Mouse (Mus musculus): Measurements from ENCODE around the gene Chsy1. TPM values are rescaled to one million over a fixed set of nuclear protein-coding genes. Genes with fewer than 3 reads are reported as not detected.
"Not testable (repeated sequence)": the region's sequence is repeated elsewhere in the genome, so short reads cannot be mapped to it uniquely, and the experiment has no call there.

The Chsy1 gene
- total RNA-seq, 2 experiments from 2014 or later = 12.2 to 16.0 TPM

DNA sequence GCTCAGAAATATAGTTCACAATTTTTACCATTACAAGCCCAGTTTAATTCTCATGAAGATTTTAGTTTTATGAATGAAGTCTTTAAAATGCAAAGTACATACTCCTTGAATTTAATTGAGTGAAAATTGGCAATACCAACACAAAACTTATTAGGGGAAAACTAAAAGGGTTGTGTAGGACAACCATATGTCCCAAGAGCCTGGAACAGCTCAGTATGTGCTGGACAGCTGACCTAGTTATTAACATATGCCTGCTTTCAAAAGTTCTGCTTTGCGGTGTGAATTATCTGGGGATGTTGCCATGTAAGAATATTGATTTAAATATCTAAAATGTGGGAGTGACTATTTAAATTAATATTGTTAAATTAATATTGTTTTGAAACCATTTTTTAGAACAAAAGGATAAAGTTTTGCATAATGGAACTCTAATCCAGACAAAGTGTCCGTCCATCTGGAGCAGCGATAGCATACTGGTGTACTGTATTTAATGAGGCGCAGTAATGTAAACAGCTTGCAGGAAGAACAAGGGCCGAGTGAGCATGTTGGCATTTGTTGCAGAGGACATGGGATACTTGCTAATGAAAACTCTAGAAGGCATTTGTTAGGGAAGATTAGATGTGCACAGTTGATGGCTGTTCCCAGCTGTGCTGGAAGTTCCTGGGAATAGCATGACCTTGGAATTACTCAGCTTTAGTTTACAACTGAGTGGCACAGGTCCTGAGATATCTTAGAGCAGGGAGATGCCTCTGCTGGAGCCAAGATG lies 55.9 kb downstream of the Chsy1 start:
- DNase-seq = no peak
- intact Hi-C loops (cut with DNase I) = no loop called here

DNA sequence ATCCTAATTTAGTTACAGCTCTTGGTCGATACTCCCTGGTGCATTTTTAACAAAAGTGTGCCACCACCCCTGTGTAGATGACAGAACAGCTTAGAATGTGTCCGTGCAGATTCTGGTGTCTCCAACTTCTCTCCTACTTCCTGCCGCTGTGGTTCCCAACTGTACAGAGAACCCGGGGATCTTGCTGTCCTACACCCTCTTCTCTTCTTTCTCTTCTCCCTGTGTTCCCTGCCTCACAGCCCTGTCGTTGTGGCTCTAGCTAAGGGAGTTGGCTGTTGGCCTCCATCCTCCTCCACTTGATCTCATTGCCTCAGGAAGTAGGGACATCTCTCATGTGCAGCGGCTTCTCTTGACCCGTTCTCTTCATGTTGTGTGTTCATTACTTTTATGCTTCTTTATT lies 59.6 kb downstream of the Chsy1 start:
- intact Hi-C loops (cut with DNase I) = no loop called here

DNA sequence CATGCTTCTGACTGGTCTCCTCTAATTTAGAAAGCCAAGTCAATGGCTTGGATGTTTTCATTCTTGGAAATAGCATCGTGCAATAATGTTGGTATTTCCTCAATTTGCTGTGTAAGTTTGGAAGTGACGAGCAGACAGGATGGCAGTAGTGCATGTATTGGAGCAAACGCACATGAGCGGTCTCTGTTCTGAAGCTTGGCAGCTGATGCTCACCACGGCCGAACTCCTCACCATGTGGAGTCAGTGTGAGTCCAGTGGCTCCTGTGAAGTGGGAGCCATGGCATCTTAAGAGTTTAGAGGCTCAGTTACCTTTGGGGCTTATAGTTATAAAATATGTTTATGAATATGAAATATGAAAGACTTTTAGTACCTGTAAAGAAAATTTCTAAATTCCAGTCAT lies 60.2 kb downstream of the Chsy1 start:
- no peak for DNase-seq
- intact Hi-C loops (cut with DNase I) = no loop called here

More for the DNA sequence above, 59.6 kb downstream of the Chsy1 start:
- DNase-seq = no peak

DNA sequence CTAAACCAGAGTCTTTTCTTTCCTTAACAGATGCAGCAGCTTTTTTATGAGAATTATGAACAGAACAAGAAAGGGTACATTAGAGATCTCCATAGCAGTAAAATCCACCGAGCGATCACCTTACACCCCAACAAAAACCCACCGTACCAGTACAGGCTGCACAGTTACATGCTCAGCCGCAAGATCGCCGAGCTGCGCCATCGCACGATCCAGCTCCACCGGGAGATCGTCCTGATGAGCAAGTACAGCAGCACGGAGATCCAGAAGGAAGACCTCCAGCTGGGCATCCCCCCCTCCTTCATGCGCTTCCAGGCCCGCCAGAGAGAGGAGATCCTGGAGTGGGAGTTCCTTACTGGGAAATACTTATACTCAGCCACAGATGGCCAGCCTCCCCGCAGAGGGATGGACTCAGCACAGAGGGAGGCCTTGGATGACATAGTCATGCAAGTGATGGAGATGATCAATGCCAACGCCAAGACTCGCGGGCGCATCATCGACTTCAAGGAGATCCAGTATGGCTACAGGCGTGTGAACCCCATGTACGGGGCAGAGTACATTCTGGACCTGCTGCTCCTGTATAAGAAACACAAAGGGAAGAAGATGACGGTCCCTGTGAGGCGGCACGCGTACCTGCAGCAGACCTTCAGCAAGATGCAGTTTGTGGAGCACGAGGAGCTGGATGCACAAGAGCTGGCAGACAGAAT lies 61.6 kb downstream of the Chsy1 start:
- no peak for DNase-seq
- intact Hi-C loops (cut with DNase I) = no loop called here

DNA sequence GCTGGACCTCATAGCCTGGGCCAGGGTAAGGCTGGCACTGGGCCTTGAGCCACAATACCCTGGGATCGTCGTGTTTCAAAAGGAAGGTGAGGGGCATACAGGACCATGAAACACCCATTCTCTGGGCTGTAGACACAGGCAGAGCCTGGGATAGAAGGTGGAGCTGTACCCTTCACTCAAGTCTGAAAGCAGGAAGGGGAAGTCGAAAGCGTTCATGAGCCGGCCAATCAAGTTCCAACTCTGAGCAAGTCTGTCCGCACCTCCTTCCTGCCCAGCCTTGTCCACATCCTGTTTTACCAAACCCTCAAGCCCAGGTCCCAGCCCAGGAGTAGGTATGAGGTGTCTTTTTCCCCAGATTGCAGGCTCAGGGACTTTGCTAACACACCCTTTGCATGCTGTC lies 66.4 kb downstream of the Chsy1 start:
- no peak for DNase-seq
- intact Hi-C loops (cut with DNase I) = no loop called here

DNA sequence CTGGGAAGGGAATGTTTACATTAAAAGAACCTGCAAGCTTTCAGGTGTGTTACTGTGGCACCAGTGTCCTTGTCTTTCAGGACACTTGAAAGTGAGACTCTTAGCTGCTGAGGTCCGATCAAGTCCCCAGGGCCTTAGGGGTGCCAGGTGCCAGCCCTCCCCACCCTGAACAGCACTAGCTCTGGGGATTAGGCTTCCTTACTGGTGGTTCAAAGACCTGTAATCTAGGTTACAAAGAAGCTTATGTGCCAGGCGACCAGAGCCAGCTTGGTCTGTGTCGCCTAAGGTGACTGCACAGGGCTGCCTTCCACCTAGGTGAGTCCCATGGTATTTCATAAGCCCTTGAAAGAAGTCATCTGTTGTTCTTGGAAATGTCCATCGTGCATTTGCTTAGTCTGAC lies 66.9 kb downstream of the Chsy1 start:
- DNase-seq = no peak
- intact Hi-C loops (cut with DNase I) = no loop called here

DNA sequence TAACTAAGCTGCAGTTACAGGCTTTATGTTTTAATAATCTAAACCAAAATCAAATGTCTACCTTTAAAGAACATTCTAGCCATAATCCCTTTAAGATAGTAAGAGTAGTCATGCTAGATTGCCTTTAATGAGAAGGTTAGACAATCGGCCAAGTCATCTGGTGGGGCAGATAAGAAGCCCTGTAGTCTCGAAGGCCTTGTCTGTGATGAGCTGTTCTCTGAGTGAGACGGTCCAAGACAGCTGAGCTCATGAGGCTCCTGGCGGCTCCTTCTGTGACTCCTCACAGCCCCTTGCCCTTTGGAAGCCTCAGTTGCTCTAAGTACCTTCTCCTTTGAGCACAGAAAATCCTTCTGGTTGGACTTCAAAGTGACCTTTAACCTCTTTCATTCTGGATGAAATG lies 67.6 kb downstream of the Chsy1 start:
- no peak for DNase-seq
- intact Hi-C loops (cut with DNase I) = no loop called here

DNA sequence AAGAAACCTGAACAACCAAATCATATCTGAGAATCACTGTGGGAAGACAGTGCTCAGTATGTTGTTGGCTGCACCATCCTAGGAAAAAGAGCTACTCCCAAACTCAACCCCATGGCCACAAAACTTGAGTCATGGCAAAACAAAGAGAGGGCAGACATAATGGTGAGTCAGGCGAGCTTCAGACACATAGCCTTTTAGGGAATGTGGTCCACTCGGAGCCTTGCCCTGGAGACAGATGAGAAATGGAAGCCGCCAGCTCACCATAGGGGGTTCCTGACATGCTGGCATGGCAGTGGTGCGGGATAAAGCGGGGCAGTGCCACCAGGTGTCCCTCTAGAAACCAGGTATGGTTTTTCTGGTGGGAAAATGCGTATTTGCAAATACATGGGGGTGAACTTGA lies 68.8 kb downstream of the Chsy1 start:
- intact Hi-C loops (cut with DNase I) = no loop called here

DNA sequence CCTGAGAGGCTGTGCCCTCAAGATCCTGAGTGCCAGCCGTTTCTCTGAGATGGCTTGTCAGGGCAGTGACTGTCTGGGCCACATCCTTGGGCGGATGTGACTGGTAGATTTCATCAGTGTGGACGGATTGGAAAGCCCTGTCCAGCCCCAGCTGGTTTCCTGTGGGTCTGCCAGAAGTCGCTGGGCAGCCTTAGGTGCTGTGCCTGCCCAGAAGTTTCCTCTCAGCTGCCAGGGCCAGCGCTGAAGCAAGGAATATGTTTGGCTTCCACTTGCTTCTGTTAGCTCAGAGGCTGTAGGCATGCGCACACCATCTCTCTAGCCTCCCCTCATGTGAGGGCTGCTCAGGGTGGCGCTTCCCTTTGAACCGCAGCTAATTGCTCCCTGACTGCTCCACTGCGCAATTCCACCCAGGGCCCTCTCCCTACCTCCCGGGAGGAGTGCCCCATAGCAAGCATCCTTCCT lies 69.8 kb downstream of the Chsy1 start:
- peak in 1 of 2 experiments; percentile 45 for DNase-seq
- intact Hi-C loops (cut with DNase I) = no loop called here

More for the DNA sequence above, 68.8 kb downstream of the Chsy1 start:
- no peak for DNase-seq

DNA sequence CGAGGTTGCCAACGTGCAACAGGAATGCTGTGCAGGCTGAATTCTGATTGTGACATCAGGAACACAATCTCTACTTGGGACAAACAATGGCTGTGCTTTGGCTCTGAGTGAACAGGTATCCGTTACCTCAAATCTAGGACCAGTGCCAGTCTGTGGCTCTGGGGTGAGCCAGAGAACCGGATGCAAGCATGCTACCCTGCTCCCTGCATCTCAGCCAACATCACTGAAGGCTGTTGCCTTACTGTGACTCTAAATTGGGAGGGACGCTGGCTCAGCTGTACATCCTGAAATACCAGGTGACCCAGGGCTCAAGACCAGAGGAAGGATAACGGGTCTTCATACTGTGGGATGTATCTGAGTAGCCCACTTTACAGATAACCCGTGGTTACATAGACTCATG lies 70.4 kb downstream of the Chsy1 start:
- intact Hi-C loops (cut with DNase I) = no loop called here
- no peak for DNase-seq

DNA sequence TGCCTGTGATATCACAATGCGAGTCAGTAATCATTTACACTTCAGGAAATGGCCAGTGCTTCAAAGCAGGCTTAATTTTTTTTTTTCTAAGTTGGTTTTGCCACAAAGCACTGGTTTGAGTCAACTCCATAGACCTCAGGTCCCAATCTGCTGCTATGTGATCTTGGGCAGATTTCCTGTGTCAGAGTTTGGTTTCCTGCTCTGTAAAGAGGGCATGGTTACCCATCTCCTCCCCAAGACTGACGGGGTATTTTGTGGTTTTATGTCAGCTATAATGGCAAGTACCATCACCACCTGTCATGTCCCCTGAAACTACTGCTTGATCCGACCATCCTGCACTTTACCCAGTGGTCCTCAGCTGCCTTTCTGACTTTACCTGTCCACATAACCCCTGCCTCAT lies 70.9 kb downstream of the Chsy1 start:
- no peak for DNase-seq
- intact Hi-C loops (cut with DNase I) = no loop called here

DNA sequence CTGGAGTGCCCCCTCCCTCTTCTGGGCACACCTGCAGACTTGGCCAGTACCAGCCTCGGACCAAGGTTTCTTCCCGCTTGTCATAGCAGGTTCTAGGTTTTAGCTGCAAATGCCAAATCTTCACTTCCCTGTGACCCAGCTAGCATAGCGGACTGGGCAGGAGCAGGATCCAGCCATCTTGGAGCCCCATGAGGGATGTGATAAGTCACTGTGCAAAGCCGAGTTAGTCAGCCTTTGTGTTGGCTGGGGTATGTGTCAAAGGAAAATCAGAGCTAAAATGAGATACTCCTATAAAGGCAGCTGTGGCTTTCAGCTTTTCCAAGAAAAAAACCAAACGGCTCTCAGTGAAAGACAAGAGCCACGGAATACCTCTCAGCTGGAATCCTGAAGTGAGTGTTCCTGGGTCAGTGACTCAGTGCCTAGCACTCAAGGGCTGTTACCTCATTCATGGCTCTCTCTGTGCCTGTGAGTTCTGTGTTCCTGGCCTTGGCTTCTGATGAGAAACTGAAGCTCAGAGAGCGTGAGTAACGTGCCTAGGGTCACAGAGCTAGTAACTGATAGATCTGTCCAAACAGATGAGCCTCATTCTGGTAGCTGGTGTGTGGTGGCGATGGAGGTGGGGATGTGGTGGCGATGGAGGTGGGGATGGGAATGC lies 71.5 kb downstream of the Chsy1 start:
- intact Hi-C loops (cut with DNase I) = no loop called here
- no peak for DNase-seq

DNA sequence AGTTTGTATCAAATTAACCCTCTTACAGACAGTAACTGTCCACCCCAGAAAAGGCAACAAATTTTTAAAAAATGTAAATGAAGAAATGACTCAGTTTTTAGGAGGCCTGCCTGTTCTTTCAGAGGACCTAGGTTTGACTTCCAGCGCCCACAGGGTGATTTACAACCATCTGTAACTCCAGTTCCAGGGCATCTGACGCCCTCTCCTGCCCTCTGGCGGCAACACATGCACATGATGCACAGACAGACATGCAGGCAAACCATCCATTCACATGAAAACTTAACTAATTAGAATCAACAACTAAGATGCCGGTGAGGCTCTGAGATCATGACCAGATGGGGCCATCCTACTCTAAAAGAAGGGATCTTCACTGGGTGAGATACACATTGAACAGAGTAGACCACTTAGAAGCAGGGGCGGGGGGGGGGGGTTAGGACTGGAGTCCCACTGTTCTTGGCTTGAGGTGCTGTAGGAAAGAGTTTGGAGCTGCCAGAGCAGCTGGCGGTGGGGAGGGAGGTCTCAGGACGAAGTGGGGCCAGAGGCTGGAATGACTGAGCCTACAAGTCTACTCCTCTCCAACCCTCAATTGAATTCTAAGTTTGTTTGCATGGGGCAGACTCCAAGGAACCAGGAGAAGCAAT lies 72.9 kb downstream of the Chsy1 start:
- no peak for DNase-seq
- intact Hi-C loops (cut with DNase I) = no loop called here

DNA sequence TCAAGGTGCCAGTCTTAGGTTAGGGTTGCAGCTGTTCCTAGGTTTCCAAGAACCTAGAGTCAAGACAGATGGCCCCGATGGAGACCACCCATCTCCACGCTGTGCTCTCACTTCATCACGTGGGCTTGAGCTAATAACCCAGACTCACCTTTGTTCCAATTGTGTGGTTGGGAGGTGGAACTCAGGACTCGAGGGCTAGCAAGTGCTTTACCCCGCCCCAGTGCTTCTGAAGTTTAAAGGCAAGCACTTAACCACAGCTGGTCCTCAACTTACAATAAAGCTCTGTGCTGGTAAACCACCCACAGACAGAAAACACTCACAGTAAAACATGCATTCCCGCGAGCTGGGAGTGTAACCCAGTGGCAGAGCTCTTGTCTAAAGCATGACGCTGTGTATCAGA lies 74.1 kb downstream of the Chsy1 start:
- intact Hi-C loops (cut with DNase I) = no loop called here
- no peak for DNase-seq

DNA sequence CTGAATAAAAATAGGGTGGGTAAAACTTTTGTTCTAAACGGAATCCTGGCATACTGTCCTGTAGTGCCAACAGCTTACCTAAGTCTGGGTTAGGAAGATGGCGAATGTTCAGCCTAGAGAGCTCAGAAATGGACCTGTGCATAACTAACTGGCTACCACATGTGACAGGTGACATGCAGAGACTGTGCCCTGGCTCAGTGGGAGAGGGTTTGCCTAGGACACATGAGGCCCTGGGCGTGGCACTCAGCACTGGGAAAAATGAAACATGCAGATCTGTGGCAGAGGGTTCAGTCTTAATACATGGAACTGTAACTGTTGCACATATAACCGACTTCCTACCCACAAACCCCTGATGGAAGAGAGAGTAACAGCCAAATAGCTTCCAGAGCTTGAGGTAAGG lies 74.7 kb downstream of the Chsy1 start:
- no peak for DNase-seq
- intact Hi-C loops (cut with DNase I) = no loop called here

DNA sequence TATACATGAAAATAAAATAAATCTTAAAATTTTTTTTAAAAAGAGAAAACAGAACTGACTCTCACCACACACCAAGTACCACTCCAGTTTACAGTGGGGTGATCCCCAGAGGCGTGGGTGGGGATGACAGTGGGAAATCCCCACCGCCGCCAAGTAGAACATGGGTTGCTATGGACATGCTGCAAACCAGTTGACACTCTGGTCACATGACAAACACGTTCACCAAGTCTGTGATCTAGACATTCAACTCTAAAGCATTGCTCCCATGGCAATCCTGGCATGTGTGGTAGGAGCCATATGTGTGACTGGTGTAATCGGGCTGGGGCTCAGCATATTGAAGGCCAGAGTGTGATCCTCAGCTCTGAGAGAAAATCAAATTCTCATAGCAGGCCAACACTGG lies 76.1 kb downstream of the Chsy1 start:
- intact Hi-C loops (cut with DNase I) = no loop called here

DNA sequence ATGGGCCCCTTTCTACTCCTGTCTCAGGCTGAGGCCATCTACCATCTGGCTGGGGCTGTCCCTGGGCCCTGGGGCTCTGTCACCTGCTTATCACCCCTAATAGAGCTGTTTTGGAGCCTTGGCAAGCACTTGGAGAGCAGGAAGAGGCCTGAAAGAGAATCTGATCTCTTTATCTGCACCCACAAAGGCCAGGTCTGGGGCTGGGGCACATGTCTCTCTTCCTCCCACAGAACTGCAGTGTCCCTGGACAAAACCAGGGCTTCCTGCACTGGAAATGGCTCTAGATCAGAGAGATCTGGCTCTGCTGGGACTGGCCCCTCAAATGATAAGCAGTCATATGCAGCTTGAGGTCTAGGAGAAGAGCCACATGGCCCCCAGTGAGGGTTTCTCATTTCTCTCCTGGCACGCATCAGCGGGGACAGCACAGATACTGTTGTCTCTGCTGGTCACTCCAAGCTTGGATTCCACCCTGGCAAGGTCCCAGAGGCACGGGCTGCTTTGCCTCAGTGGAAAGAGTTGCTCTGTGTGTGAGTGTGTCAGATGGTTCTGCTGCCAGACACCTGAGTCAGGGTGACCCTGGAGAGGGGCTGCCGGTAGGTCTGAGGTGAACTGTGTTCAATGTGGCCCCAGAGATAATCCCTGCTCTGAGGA lies 78.4 kb downstream of the Chsy1 start:
- intact Hi-C loops (cut with DNase I) = no loop called here
- no peak for DNase-seq

More for the DNA sequence above, 76.1 kb downstream of the Chsy1 start:
- DNase-seq = no peak

DNA sequence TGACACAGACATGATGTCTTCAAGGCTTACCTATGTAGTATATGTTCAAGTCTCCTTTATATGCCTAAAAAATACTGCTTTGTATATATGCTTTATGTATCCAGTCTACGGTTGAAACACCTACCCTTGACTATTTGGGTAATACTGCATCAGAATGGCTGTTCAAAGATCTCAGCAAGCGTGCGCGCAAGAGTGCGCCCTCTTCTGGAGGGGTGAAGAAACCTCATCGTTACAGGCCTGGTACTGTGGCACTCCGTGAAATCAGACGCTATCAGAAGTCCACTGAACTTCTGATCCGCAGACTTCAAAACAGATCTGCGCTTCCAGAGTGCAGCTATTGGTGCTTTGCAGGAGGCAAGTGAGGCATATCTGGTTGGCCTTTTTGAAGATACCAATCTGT lies 81.1 kb downstream of the Chsy1 start:
- DNase-seq; intact Hi-C loops (cut with DNase I): not testable (repeated sequence)

DNA sequence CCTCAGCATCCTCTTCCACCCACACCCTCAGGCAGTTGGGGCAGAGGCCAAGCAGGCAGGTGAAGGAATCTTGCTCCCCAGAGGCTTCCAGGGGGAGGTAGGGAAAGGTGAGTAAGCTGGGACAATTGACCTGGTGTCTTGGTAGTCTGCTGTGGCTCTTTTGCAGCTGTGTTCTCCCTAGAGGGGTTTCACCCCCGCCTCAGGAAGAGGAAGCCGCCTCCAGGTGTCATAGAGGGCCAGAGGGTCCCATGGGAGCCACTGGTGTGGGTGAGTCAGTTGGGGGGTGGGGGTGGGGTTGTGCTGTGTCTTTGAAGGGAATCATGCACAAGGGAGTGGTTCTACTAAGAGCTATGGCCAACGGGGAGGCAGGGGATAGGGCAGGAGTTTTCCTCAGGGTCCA lies 85.2 kb downstream of the Chsy1 start:
- DNase-seq = no peak
- intact Hi-C loops (cut with DNase I) = no loop called here

DNA sequence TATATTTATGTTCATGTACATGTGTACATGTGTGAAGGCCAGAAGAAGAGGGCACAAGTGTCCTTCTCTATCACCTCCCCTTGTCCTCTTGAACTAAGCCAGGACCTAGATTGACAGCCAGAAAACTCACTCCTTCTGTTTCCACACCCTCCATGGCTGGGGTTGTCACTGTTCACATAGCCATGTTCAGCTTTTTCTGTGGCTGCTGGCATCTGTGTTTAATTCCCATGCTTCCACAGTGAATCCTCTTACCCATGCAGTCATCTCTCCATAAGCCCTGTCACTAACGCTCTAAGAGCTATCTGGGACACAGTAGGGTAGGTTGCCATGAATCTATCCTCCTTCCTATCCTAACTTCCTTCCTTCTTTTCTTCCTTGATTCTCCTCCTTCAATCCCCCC lies 86.6 kb downstream of the Chsy1 start:
- intact Hi-C loops (cut with DNase I) = loop anchor here (5.0 kb wide), 2 partner anchors 39 to 89 kb away; partner anchors contain the start of gene Chsy1

More for the DNA sequence above, 86.6 kb downstream of the Chsy1 start:
- DNase-seq = no peak

All from heart, postnatal 36 days (tissue).